Mouse (Mus musculus) urinary bladder, adult 2 months (tissue): ENCODE results near the gene Gm49392. TPM values are rescaled to one million over a fixed set of nuclear protein-coding genes. Genes with fewer than 3 reads are reported as not detected.

Experiments
- polyA plus RNA-seq: library from polyadenylated mRNA; depleted of rRNA; stranded (reverse); fragments of >200 nt; gene quantifications from 2 replicates; pipeline ENCODE4 v1.2.3, GENCODE M21; 2012; rRNA removed

Gm49392 gene
- polyA plus RNA-seq, 1 experiment = 0.32 TPM

Other genes starting within 250 kb of the Gm49392 start
- not detected in 2 replicates for gene BC051665, start 110.5 kb downstream of the Gm49392 start, polyA plus RNA-seq
- 0.25 TPM in 1 of 2 replicates, not detected in the other for gene Ctsll3, start 94.0 kb downstream of the Gm49392 start, polyA plus RNA-seq
- 0.32 TPM in 2 replicates for gene 4930486L24Rik, start 32.4 kb downstream of the Gm49392 start, polyA plus RNA-seq
- gene Ctla2b, start 553 bp upstream of the Gm49392 start, polyA plus RNA-seq = 4.5 and 7.3 TPM in 2 replicates
- not detected in 2 replicates for gene Tpbpb, start 8.0 kb upstream of the Gm49392 start, polyA plus RNA-seq
- not detected in 2 replicates for gene Gm49393, start 38.7 kb upstream of the Gm49392 start, polyA plus RNA-seq
- 6.3 and 7.0 TPM in 2 replicates for gene Gm49391, start 39.7 kb upstream of the Gm49392 start, polyA plus RNA-seq
- gene Ctla2a, start 39.7 kb upstream of the Gm49392 start, polyA plus RNA-seq = 25.8 and 35.2 TPM in 2 replicates
- gene Tpbpa, start 45.1 kb upstream of the Gm49392 start, polyA plus RNA-seq = 0.04 and 0.11 TPM in 2 replicates
- gene Ctsj, start 109.1 kb upstream of the Gm49392 start, polyA plus RNA-seq = not detected in 2 replicates
- gene Ctsq, start 143.7 kb upstream of the Gm49392 start, polyA plus RNA-seq = not detected in 2 replicates